Mouse (Mus musculus) forebrain, embryonic 11.5 days (tissue): ENCODE measurements at regions not wholly inside any gene's neighbourhood (a gene's known extent, or its start where the extent isn't known, plus 50 kb on each side); places are given as distances from the start of the nearest gene placed in this dataset. TPM values are rescaled to one million over a fixed set of nuclear protein-coding genes. Genes with fewer than 3 reads are reported as not detected.

Source experiments
- microRNA-seq: library from miRNA; unstranded; fragments of <30 nt; microRNA quantifications from one replicate; pipeline ENCODE4, GENCODE M21; 2016; ENCODE audit not compliant: insufficient number of aligned reads

Small RNA genes in the stretch of these regions (microRNA-seq; reads per million reads assigned to microRNA genes)
- gene Gm27392: not detected
